Mouse (Mus musculus): ENCODE measurements around the gene Onecut1.

Gene Onecut1

GRCm38 (mm10) chr9:74861561-74861980 is at the start of gene Onecut1:
Gene Onecut1 (plus strand): TSS chr9:74861921.
- peak; percentile 34 to 75 for DNase-seq

GRCm38 (mm10) chr9:74819736-74820511 is 41.8 kb upstream of the Onecut1 start:
- no peak for DNase-seq

GRCm38 (mm10) chr9:74825102-74825501 is 36.6 kb upstream of the Onecut1 start:
- peak in 1 of 2 experiments; percentile 1 for DNase-seq

- DNase-seq: no peak
Observed at GRCm38 (mm10) chr9:74829206-74829605, 32.5 kb upstream of the Onecut1 start.

GRCm38 (mm10) chr9:74842890-74843289 is 18.8 kb upstream of the Onecut1 start:
- DNase-seq: no peak

GRCm38 (mm10) chr9:74846867-74847830 is 14.6 kb upstream of the Onecut1 start:
- DNase-seq: no peak

- DNase-seq: no peak
Observed at GRCm38 (mm10) chr9:74848411-74849194, 13.1 kb upstream of the Onecut1 start.

GRCm38 (mm10) chr9:74849195-74849978 is 12.3 kb upstream of the Onecut1 start:
- DNase-seq: no peak

- DNase-seq: no peak
Observed at GRCm38 (mm10) chr9:74849979-74850780, 11.5 kb upstream of the Onecut1 start.

GRCm38 (mm10) chr9:74850781-74851145 is 11.0 kb upstream of the Onecut1 start:
- no peak for DNase-seq

- no peak for DNase-seq
Observed at GRCm38 (mm10) chr9:74851601-74852000, 10.1 kb upstream of the Onecut1 start.

GRCm38 (mm10) chr9:74852361-74852760 is 9.4 kb upstream of the Onecut1 start:
- DNase-seq: no peak

- DNase-seq: no peak
Observed at GRCm38 (mm10) chr9:74853191-74854072, 8.3 kb upstream of the Onecut1 start.

GRCm38 (mm10) chr9:74854073-74854591 is 7.6 kb upstream of the Onecut1 start:
- DNase-seq: no peak

- no peak for DNase-seq
Observed at GRCm38 (mm10) chr9:74855446-74855845, 6.3 kb upstream of the Onecut1 start.

- DNase-seq: no peak
Observed at GRCm38 (mm10) chr9:74856578-74857507, 4.9 kb upstream of the Onecut1 start.

GRCm38 (mm10) chr9:74857508-74857840 is 4.2 kb upstream of the Onecut1 start:
- DNase-seq: no peak

- DNase-seq: no peak
Observed at GRCm38 (mm10) chr9:74858111-74858510, 3.6 kb upstream of the Onecut1 start.

GRCm38 (mm10) chr9:74860461-74860860 is 1.3 kb upstream of the Onecut1 start:
- DNase-seq: no peak
